Mouse (Mus musculus): Measurements from ENCODE around the gene Qrich2. TPM values are rescaled to one million over a fixed set of nuclear protein-coding genes. Genes with fewer than 3 reads are reported as not detected.
"Not testable (repeated sequence)": the region's sequence is repeated elsewhere in the genome, so short reads cannot be mapped to it uniquely, and the experiment has no call there.

Gene Qrich2
- total RNA-seq, 2 experiments from 2014 or later, result not detected

GRCm38 (mm10) chr11:116490232-116491107, 24.4 kb upstream of the Qrich2 start:
- peak; percentile 92 to 93 for DNase-seq
- intact Hi-C loops (cut with DNase I), result no loop called here

GRCm38 (mm10) chr11:116489771-116490231, 23.8 kb upstream of the Qrich2 start:
- DNase-seq, result no peak
- intact Hi-C loops (cut with DNase I), result no loop called here

GRCm38 (mm10) chr11:116488693-116489375, 22.8 kb upstream of the Qrich2 start:
- intact Hi-C loops (cut with DNase I), result no loop called here
- DNase-seq, result no peak

- no peak for DNase-seq
- intact Hi-C loops (cut with DNase I), result no loop called here
Measured at GRCm38 (mm10) chr11:116488207-116488606, 22.2 kb upstream of the Qrich2 start.

GRCm38 (mm10) chr11:116484261-116484660, 18.2 kb upstream of the Qrich2 start:
- intact Hi-C loops (cut with DNase I), result no loop called here
- DNase-seq, result no peak

GRCm38 (mm10) chr11:116481776-116482175, 15.7 kb upstream of the Qrich2 start:
- intact Hi-C loops (cut with DNase I), result no loop called here
- no peak for DNase-seq

- no peak for DNase-seq
- intact Hi-C loops (cut with DNase I), result no loop called here
Measured at GRCm38 (mm10) chr11:116480975-116481374, 14.9 kb upstream of the Qrich2 start.

- intact Hi-C loops (cut with DNase I), result no loop called here
- DNase-seq, result no peak
Measured at GRCm38 (mm10) chr11:116479832-116480231, 13.8 kb upstream of the Qrich2 start.

- intact Hi-C loops (cut with DNase I), result no loop called here
- DNase-seq, result no peak
Measured at GRCm38 (mm10) chr11:116478978-116479377, 12.9 kb upstream of the Qrich2 start.

- intact Hi-C loops (cut with DNase I), result no loop called here
- DNase-seq, result no peak
Measured at GRCm38 (mm10) chr11:116477160-116477759, 11.2 kb upstream of the Qrich2 start.

GRCm38 (mm10) chr11:116476696-116477095, 10.7 kb upstream of the Qrich2 start:
- intact Hi-C loops (cut with DNase I), result no loop called here
- DNase-seq, result no peak

- intact Hi-C loops (cut with DNase I), result no loop called here
Measured at GRCm38 (mm10) chr11:116476041-116476440, 10.0 kb upstream of the Qrich2 start.

GRCm38 (mm10) chr11:116472275-116472674, 6.2 kb upstream of the Qrich2 start:
- peak in 1 of 2 experiments; percentile 34 for DNase-seq
- intact Hi-C loops (cut with DNase I), result no loop called here

More at GRCm38 (mm10) chr11:116476041-116476440, 10.0 kb upstream of the Qrich2 start:
- DNase-seq, result peak in 1 of 2 experiments; percentile 40

- peak in 1 of 2 experiments; percentile 36 for DNase-seq
Measured at GRCm38 (mm10) chr11:116470896-116471295, 4.9 kb upstream of the Qrich2 start.

GRCm38 (mm10) chr11:116470249-116470648, 4.2 kb upstream of the Qrich2 start:
- intact Hi-C loops (cut with DNase I), result no loop called here
- no peak for DNase-seq

More at GRCm38 (mm10) chr11:116470896-116471295, 4.9 kb upstream of the Qrich2 start:
- intact Hi-C loops (cut with DNase I), result no loop called here

- intact Hi-C loops (cut with DNase I), result loop anchor here (10.0 kb wide), 1 partner anchor 334 kb away; the partner anchor contains the start of genes Mrpl38 and Trim65
- not testable (repeated sequence) for DNase-seq
Measured at GRCm38 (mm10) chr11:116468338-116468737, 2.3 kb upstream of the Qrich2 start.

- peak; percentile 90 to 93 for DNase-seq
- intact Hi-C loops (cut with DNase I), result loop anchor here (1.0 to 10.0 kb wide), 2 partner anchors 238 to 329 kb away; partner anchors contain the start of genes Mrpl38 and Trim65
Measured at GRCm38 (mm10) chr11:116463833-116464232, 2.2 kb downstream of the Qrich2 start.

- DNase-seq, result no peak
- intact Hi-C loops (cut with DNase I), result loop anchor here (10.0 kb wide), 1 partner anchor 329 kb away; the partner anchor contains the start of genes Mrpl38 and Trim65
Measured at GRCm38 (mm10) chr11:116463338-116463737, 2.7 kb downstream of the Qrich2 start.

GRCm38 (mm10) chr11:116459786-116460185, 6.3 kb downstream of the Qrich2 start:
- intact Hi-C loops (cut with DNase I), result loop anchor here (10.0 kb wide), 1 partner anchor 325 kb away; the partner anchor contains the start of genes Mrpl38 and Trim65
- no peak for DNase-seq

GRCm38 (mm10) chr11:116456234-116456633, 9.8 kb downstream of the Qrich2 start:
- intact Hi-C loops (cut with DNase I), result no loop called here

More at GRCm38 (mm10) chr11:116456234-116456633, 9.8 kb downstream of the Qrich2 start:
- DNase-seq, result no peak
